Mouse (Mus musculus) small intestine, adult 2 months (tissue): ENCODE measurements at regions not wholly inside any gene's neighbourhood (a gene's known extent, or its start where the extent isn't known, plus 50 kb on each side); places are given as distances from the start of the nearest gene placed in this dataset.

ENCODE experiments used
- CTCF ChIP-seq: fragments of 200-500 bp; IDR thresholded peaks from 2 replicates; pipeline ENCODE4 v1.5.1; 2012; ENCODE audit warnings: low read depth, mild to moderate bottlenecking, control low read depth, inconsistent platforms, low read length, moderate library complexity, mixed read lengths; ENCODE audit not compliant: insufficient replicate concordance, insufficient read length; ENCODE audit errors: extremely low read depth
- POLR2A ChIP-seq: fragments of 200-500 bp; IDR thresholded peaks from 2 replicates; pipeline ENCODE4 v1.6.1; 2012; ENCODE audit warnings: low read depth, mild to moderate bottlenecking, control low read depth, inconsistent platforms, low read length, moderate library complexity

- TF ChIP-seq POLR2A (no peak), CTCF (no peak)
These were observed 360.1 kb downstream of the Zfp536 start for GRCm38 (mm10) chr7:37413350-37413749.
